Mouse (Mus musculus): ENCODE data around the gene Txndc17.

DNA sequence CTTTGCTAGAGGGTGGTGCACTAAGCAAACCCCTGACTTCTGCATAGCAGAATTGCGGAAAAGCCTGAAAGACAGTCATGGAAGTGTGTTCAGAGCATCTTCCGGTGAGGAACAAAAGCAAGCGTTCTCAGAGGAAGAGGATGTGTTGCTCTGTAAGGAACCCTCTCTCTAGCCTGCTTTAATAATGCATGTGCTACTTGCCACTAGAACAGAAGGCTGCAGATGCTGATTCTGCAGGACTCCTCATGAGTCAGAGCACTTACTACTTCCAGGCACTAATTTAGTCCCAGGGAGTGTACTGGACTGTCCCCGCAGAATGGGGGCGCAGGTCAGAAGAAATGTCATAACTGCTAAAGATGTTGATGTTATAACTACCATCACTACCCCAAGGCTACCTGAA, 9.8 kb downstream of the Txndc17 start:
- no peak for TF ChIP-seq GATA1 (IDR thresholded peaks at IDR 0.05; ENCODE audit: borderline replicate concordance, low read length)
- no peak for TF ChIP-seq FLI1 (IDR thresholded peaks at IDR 0.05; ENCODE audit: low read length)

Measured in megakaryocyte, embryonic 14.5 days (primary cell).